Mouse (Mus musculus): ENCODE data around the gene Shtn1. TPM values are rescaled to one million over a fixed set of nuclear protein-coding genes. Genes with fewer than 3 reads are reported as not detected.

Gene Shtn1
- polyA plus RNA-seq, 1 experiment from 2014 or later: 6.2 TPM

DNA sequence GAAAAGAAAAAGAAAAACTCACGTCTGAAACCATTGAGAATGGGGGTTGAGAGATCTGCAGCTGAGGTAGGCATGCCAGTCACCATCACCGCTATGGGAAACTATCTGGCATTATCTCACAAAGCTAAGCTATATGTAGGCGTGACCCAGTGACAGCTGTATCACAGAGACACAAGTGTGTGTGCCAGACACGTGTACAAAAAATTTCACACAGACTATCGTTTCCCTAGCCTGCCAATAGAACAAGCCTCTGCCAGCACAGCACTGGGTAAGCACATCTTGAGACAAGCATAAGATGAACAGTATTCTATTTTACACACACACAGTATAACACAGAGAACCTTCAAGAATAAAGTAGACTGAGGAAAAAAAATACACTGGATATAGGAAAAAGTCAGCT, 65.1 kb downstream of the Shtn1 start:
- DNase-seq (ENCODE audit: low spot score) (no peak), ATAC-seq (replicated peaks; ENCODE audit: low FRiP score) (no peak)
- WGBS: 77% methylated on average over 5 of the region's 5 CpGs
- no peak overlapping the region for H3K9ac ChIP-seq (ENCODE audit: low read length)
- H3K36me3 ChIP-seq (ENCODE audit: control insufficient read depth, insufficient read depth, low read length): no peaks in the 10 kb centered on the region
- no peaks in the 10 kb centered on the region for H3K9me3 ChIP-seq (ENCODE audit: control insufficient read depth, low read length)
- H3K27me3 ChIP-seq (ENCODE audit: control insufficient read depth, insufficient read depth, low read length): peaks cover 12% of the 10 kb centered on the region; the same call in 1 of the 2 replicates
- peaks cover 3% of the 10 kb centered on the region; the same call in 1 of the 2 replicates for H3K4me1 ChIP-seq (replicated peaks; ENCODE audit: control insufficient read depth, insufficient read depth, low read length)
- H3K4me3 ChIP-seq (ENCODE audit: low read depth, low read length): no peak overlapping the region
- H3K27ac ChIP-seq (ENCODE audit: low read depth, low read length): no peak overlapping the region
- no peak overlapping the region for H3K4me2 ChIP-seq (ENCODE audit: low read depth, low read length, severe bottlenecking)

GRCm38 (mm10) chr19:59006577-59007340, 69.1 kb downstream of the Shtn1 start:
- H3K4me3 ChIP-seq (ENCODE audit: low read depth, low read length): no peak overlapping the region
- H3K4me2 ChIP-seq (ENCODE audit: low read depth, low read length, severe bottlenecking): peak overlapping the region; percentile 15; the same call in 1 of the 2 replicates
- ATAC-seq (replicated peaks; ENCODE audit: low FRiP score) (peak; percentile 63; the same call in 1 of the 2 replicates), DNase-seq (ENCODE audit: low spot score) (no peak)
- H3K9me3 ChIP-seq (ENCODE audit: control insufficient read depth, low read length): no peaks in the 10 kb centered on the region
- H3K27me3 ChIP-seq (ENCODE audit: control insufficient read depth, insufficient read depth, low read length): peaks cover 14% of the 10 kb centered on the region; the same call in 1 of the 2 replicates
- WGBS: 19% methylated on average over 15 of the region's 15 CpGs
- H3K27ac ChIP-seq (ENCODE audit: low read depth, low read length): no peak overlapping the region
- no peaks in the 10 kb centered on the region for H3K36me3 ChIP-seq (ENCODE audit: control insufficient read depth, insufficient read depth, low read length)
- H3K4me1 ChIP-seq (replicated peaks; ENCODE audit: control insufficient read depth, insufficient read depth, low read length): peaks cover 3% of the 10 kb centered on the region; the same call in 1 of the 2 replicates
- H3K9ac ChIP-seq (ENCODE audit: low read length): no peak overlapping the region

DNA sequence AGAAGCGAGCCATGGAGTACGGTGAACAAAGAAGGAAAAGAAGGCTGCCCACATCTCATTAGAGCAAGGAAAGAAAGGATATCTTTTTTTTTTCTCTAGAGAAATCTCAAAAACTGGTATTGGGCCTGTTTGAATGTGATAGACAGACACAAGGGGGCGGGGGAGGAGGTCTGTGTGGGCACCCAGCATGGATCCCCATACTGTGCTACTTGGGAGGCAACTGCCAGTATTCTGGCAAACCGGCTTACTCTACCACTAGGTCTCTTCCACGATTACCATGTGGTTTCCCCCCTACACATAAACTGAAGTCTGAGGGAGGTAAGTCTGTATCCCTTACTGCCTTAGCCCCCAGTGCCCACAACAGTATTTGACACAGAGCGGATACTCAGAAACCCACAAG, 73.1 kb downstream of the Shtn1 start:
- Histone ChIP-seq H3K4me3 (ENCODE audit: low read depth, low read length) (no peak overlapping the region), H3K4me1 (replicated peaks; ENCODE audit: control insufficient read depth, insufficient read depth, low read length) (peaks cover 12% of the 10 kb centered on the region; the same call in 1 of the 2 replicates), H3K36me3 (ENCODE audit: control insufficient read depth, insufficient read depth, low read length) (no peaks in the 10 kb centered on the region), H3K27ac (ENCODE audit: low read depth, low read length) (no peak overlapping the region), H3K9me3 (ENCODE audit: control insufficient read depth, low read length) (no peaks in the 10 kb centered on the region), H3K9ac (ENCODE audit: low read length) (no peak overlapping the region), H3K4me2 (ENCODE audit: low read depth, low read length, severe bottlenecking) (no peak overlapping the region), H3K27me3 (ENCODE audit: control insufficient read depth, insufficient read depth, low read length) (peaks cover 7% of the 10 kb centered on the region)
- WGBS: 86% methylated on average over 6 of the region's 6 CpGs
- DNase-seq (ENCODE audit: low spot score): no peak
- ATAC-seq (replicated peaks; ENCODE audit: low FRiP score): no peak

GRCm38 (mm10) chr19:58981571-58981970, 94.3 kb downstream of the Shtn1 start:
- Histone ChIP-seq H3K27me3 (ENCODE audit: control insufficient read depth, insufficient read depth, low read length) (peaks cover 29% of the 10 kb centered on the region), H3K9ac (ENCODE audit: low read length) (no peak overlapping the region), H3K36me3 (ENCODE audit: control insufficient read depth, insufficient read depth, low read length) (no peaks in the 10 kb centered on the region), H3K9me3 (ENCODE audit: control insufficient read depth, low read length) (no peaks in the 10 kb centered on the region), H3K4me3 (ENCODE audit: low read depth, low read length) (no peak overlapping the region), H3K4me1 (replicated peaks; ENCODE audit: control insufficient read depth, insufficient read depth, low read length) (peaks cover 15% of the 10 kb centered on the region; the same call in 1 of the 2 replicates), H3K4me2 (ENCODE audit: low read depth, low read length, severe bottlenecking) (peak overlapping the region; percentile 33; the same call in 1 of the 2 replicates), H3K27ac (ENCODE audit: low read depth, low read length) (no peak overlapping the region)
- DNase-seq (ENCODE audit: low spot score) (no peak), ATAC-seq (replicated peaks; ENCODE audit: low FRiP score) (no peak)
- 7% methylated on average over 9 of the region's 9 CpGs for WGBS

- Histone ChIP-seq H3K9ac (ENCODE audit: low read length) (no peak overlapping the region), H3K4me3 (ENCODE audit: low read depth, low read length) (no peak overlapping the region), H3K9me3 (ENCODE audit: control insufficient read depth, low read length) (no peaks in the 10 kb centered on the region), H3K4me2 (ENCODE audit: low read depth, low read length, severe bottlenecking) (peak overlapping the region; percentile 13; the same call in 1 of the 2 replicates), H3K27ac (ENCODE audit: low read depth, low read length) (no peak overlapping the region), H3K4me1 (replicated peaks; ENCODE audit: control insufficient read depth, insufficient read depth, low read length) (peaks cover 15% of the 10 kb centered on the region; the same call in 1 of the 2 replicates), H3K36me3 (ENCODE audit: control insufficient read depth, insufficient read depth, low read length) (no peaks in the 10 kb centered on the region), H3K27me3 (ENCODE audit: control insufficient read depth, insufficient read depth, low read length) (peaks cover 38% of the 10 kb centered on the region)
- ATAC-seq (replicated peaks; ENCODE audit: low FRiP score) (no peak), DNase-seq (ENCODE audit: low spot score) (no peak)
- WGBS: 27% methylated on average over 5 of the region's 5 CpGs
Observed at GRCm38 (mm10) chr19:58980056-58980440, 95.9 kb downstream of the Shtn1 start.

DNA sequence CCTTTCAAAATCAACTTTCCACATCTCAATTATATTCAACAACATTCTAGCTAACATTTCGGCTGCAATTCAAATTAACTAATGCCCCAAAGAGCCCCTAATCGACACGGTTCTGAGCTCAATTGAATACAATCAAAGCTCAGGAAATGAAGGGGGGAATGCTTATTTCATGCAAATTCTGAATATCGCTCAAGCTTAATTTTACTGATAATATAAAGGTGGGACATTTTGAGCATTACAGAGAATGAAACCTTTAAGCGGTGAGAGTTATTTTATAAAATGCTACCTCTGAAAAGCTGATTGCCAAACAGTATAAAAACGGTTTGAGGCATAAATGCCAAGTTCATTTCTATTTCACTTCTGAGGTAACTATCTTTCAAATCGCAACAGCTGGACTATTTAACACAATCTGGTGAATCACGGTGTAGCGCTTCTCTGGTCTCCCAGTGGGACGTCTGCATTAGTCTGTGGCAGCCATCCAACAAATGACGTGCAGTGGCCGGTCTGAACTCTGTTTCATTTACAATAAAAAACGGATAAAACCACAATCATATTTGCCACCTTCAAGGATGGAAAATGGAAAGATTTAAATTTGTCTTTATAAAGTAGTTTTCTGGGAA, 96.4 kb downstream of the Shtn1 start:
- Histone ChIP-seq H3K27ac (ENCODE audit: low read depth, low read length) (no peak overlapping the region), H3K4me2 (ENCODE audit: low read depth, low read length, severe bottlenecking) (peak overlapping the region; percentile 24; the same call in 1 of the 2 replicates), H3K27me3 (ENCODE audit: control insufficient read depth, insufficient read depth, low read length) (peaks cover 42% of the 10 kb centered on the region), H3K36me3 (ENCODE audit: control insufficient read depth, insufficient read depth, low read length) (no peaks in the 10 kb centered on the region), H3K4me3 (ENCODE audit: low read depth, low read length) (no peak overlapping the region), H3K9ac (ENCODE audit: low read length) (no peak overlapping the region), H3K9me3 (ENCODE audit: control insufficient read depth, low read length) (no peaks in the 10 kb centered on the region), H3K4me1 (replicated peaks; ENCODE audit: control insufficient read depth, insufficient read depth, low read length) (peaks cover 15% of the 10 kb centered on the region; the same call in 1 of the 2 replicates)
- WGBS: 19% methylated on average over 13 of the region's 13 CpGs
- DNase-seq (ENCODE audit: low spot score): no peak
- ATAC-seq (replicated peaks; ENCODE audit: low FRiP score): no peak

DNA sequence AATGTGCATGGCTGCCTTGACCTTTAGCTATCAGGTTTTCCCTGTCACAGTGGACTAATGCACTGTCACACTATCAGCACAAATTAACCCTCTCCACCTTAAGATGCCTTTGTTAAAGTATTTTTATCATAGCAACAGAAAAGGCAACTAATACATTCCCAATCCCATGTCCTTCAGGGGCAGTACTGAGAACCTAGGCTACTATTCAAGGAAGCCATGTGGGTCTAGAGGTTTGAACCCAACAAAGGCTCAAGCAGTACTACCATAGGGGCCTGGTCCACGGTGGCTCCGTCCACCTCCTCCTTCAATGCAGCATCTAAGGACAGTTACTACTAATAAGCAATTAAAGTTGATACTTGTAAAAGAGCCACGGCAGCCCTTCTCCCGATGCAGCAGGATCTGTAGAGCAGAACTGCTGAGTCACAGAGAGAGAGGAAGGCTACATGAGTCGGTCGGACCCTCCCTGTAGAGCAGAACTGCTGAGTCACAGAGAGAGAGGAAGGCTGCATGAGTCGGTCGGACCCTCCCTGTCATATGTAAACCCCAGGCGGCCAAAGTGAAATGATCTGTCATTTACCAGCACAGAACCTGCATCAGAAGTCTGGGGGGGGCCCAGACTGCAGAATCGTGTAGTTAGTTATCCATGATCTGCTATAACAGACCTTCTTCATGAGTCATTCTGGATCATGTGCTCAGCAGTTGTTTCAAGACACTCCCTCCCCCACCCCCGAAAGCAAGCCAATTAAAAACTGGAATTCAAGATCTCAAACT, 97.3 kb downstream of the Shtn1 start:
- Histone ChIP-seq H3K9me3 (ENCODE audit: control insufficient read depth, low read length) (no peaks in the 10 kb centered on the region), H3K27me3 (ENCODE audit: control insufficient read depth, insufficient read depth, low read length) (peaks cover 38% of the 10 kb centered on the region), H3K9ac (ENCODE audit: low read length) (no peak overlapping the region), H3K36me3 (ENCODE audit: control insufficient read depth, insufficient read depth, low read length) (no peaks in the 10 kb centered on the region), H3K4me2 (ENCODE audit: low read depth, low read length, severe bottlenecking) (peak overlapping the region; percentile 24; the same call in 1 of the 2 replicates), H3K27ac (ENCODE audit: low read depth, low read length) (no peak overlapping the region), H3K4me1 (replicated peaks; ENCODE audit: control insufficient read depth, insufficient read depth, low read length) (peaks cover 15% of the 10 kb centered on the region; the same call in 1 of the 2 replicates), H3K4me3 (ENCODE audit: low read depth, low read length) (no peak overlapping the region)
- ATAC-seq (replicated peaks; ENCODE audit: low FRiP score) (peak; percentile 27; the same call in 1 of the 2 replicates), DNase-seq (ENCODE audit: low spot score) (peak; percentile 54)
- WGBS: 50% methylated on average over 11 of the region's 11 CpGs

GRCm38 (mm10) chr19:58975216-58975863, 100.6 kb downstream of the Shtn1 start:
- 79% methylated on average over 11 of the region's 11 CpGs for WGBS
- H3K27ac ChIP-seq (ENCODE audit: low read depth, low read length): no peak overlapping the region
- no peaks in the 10 kb centered on the region for H3K9me3 ChIP-seq (ENCODE audit: control insufficient read depth, low read length)

More at GRCm38 (mm10) chr19:58975216-58975863, 100.6 kb downstream of the Shtn1 start:
- ATAC-seq (replicated peaks; ENCODE audit: low FRiP score): no peak
- no peak for DNase-seq (ENCODE audit: low spot score)
- H3K36me3 ChIP-seq (ENCODE audit: control insufficient read depth, insufficient read depth, low read length): no peaks in the 10 kb centered on the region
- peaks cover 9% of the 10 kb centered on the region; the same call in 1 of the 2 replicates for H3K4me1 ChIP-seq (replicated peaks; ENCODE audit: control insufficient read depth, insufficient read depth, low read length)
- H3K9ac ChIP-seq (ENCODE audit: low read length): no peak overlapping the region
- no peak overlapping the region for H3K4me2 ChIP-seq (ENCODE audit: low read depth, low read length, severe bottlenecking)
- no peak overlapping the region for H3K4me3 ChIP-seq (ENCODE audit: low read depth, low read length)
- H3K27me3 ChIP-seq (ENCODE audit: control insufficient read depth, insufficient read depth, low read length): peaks cover 59% of the 10 kb centered on the region
